Mouse (Mus musculus): ENCODE measurements around the gene Grap. TPM values are rescaled to one million over a fixed set of nuclear protein-coding genes. Genes with fewer than 3 reads are reported as not detected.

Gene Grap
- polyA plus RNA-seq, 1 experiment from 2014 or later: 4.9 TPM

GRCm38 (mm10) chr11:61720636-61721035 is 67.6 kb downstream of the Grap start, which contains the start of gene Slc5a10:
Gene Slc5a10 (minus strand): TSS chr11:61720826.
- WGBS: 70% methylated on average over 3 of the region's 3 CpGs
- TF ChIP-seq CTCF (IDR thresholded peaks at IDR 0.05; ENCODE audit: low read depth) (no peak), EP300 (optimal IDR thresholded peaks at IDR 0.05) (no peak)
- Histone ChIP-seq H3K27me3 (ENCODE audit: control insufficient read depth, insufficient read depth, low read length) (no peaks in the 10 kb centered on the region), H3K27ac (replicated peaks) (no peak within 1 kb of the TSS), H3K4me2 (replicated peaks; ENCODE audit: low read depth) (no peak within 1 kb of the TSS), H3K9me3 (ENCODE audit: control insufficient read depth, low read length) (no peaks in the 10 kb centered on the region), H3K4me1 (replicated peaks; ENCODE audit: control insufficient read depth, insufficient read depth) (no peaks in the 10 kb centered on the region), H3K4me3 (ENCODE audit: low read depth, low read length) (no peak within 1 kb of the TSS), H3K36me3 (ENCODE audit: control insufficient read depth, insufficient read depth, low read length) (no peaks in the 10 kb centered on the region), H3K9ac (ENCODE audit: low read length) (no peak within 1 kb of the TSS)
- no peak for ATAC-seq (ENCODE audit: low FRiP score, low TSS enrichment)
- no peak for DNase-seq (ENCODE audit: low spot score)

- no peak for TF ChIP-seq CTCF (IDR thresholded peaks at IDR 0.05; ENCODE audit: low read depth)
- no peak for TF ChIP-seq EP300 (optimal IDR thresholded peaks at IDR 0.05)
- no peak overlapping the region for H3K27ac ChIP-seq (replicated peaks)
- 75% methylated on average over 5 of the region's 5 CpGs for WGBS
Observed at GRCm38 (mm10) chr11:61722077-61722476, 69.0 kb downstream of the Grap start.

More at GRCm38 (mm10) chr11:61722077-61722476, 69.0 kb downstream of the Grap start:
- Histone ChIP-seq H3K4me1 (replicated peaks; ENCODE audit: control insufficient read depth, insufficient read depth) (no peaks in the 10 kb centered on the region), H3K36me3 (ENCODE audit: control insufficient read depth, insufficient read depth, low read length) (no peaks in the 10 kb centered on the region), H3K9ac (ENCODE audit: low read length) (no peak overlapping the region), H3K4me3 (ENCODE audit: low read depth, low read length) (no peak overlapping the region), H3K4me2 (replicated peaks; ENCODE audit: low read depth) (no peak overlapping the region), H3K9me3 (ENCODE audit: control insufficient read depth, low read length) (no peaks in the 10 kb centered on the region), H3K27me3 (ENCODE audit: control insufficient read depth, insufficient read depth, low read length) (no peaks in the 10 kb centered on the region)
- no peak for ATAC-seq (ENCODE audit: low FRiP score, low TSS enrichment)
- no peak for DNase-seq (ENCODE audit: low spot score)

Other genes starting within 250 kb of the Grap start
- 0.84 and 1.3 TPM in 2 replicates for gene Rnf112, start 199.1 kb upstream of the Grap start, polyA plus RNA-seq (2015; fragmentation: Nextera tagmentation; extraction: Ambion mirVana)
- gene Mfap4, start 167.8 kb upstream of the Grap start, polyA plus RNA-seq (2015; fragmentation: Nextera tagmentation; extraction: Ambion mirVana): 174 and 184 TPM in 2 replicates
- 14.5 and 15.4 TPM in 2 replicates for gene Mapk7, start 158.9 kb upstream of the Grap start, polyA plus RNA-seq (2015; fragmentation: Nextera tagmentation; extraction: Ambion mirVana)
- gene B9d1, start 148.1 kb upstream of the Grap start, polyA plus RNA-seq (2015; fragmentation: Nextera tagmentation; extraction: Ambion mirVana): 11.3 and 11.9 TPM in 2 replicates
- gene Epn2, start 73.6 kb upstream of the Grap start, polyA plus RNA-seq (2015; fragmentation: Nextera tagmentation; extraction: Ambion mirVana): 15.8 and 17.8 TPM in 2 replicates
- 4.5 and 4.9 TPM in 2 replicates for gene Fam83g, start 30.8 kb downstream of the Grap start, polyA plus RNA-seq (2015; fragmentation: Nextera tagmentation; extraction: Ambion mirVana)
- gene Slc5a10, start 67.6 kb downstream of the Grap start, polyA plus RNA-seq (2015; fragmentation: Nextera tagmentation; extraction: Ambion mirVana): 0.07 TPM in 1 of 2 replicates, not detected in the other
- 17.4 and 17.8 TPM in 2 replicates for gene Prpsap2, start 108.8 kb downstream of the Grap start, polyA plus RNA-seq (2015; fragmentation: Nextera tagmentation; extraction: Ambion mirVana)
- 4.9 and 5.5 TPM in 2 replicates for gene Ulk2, start 201.8 kb downstream of the Grap start, polyA plus RNA-seq (2015; fragmentation: Nextera tagmentation; extraction: Ambion mirVana)